Mouse (Mus musculus): Measurements from ENCODE around the gene Ube2h.
"Not testable (repeated sequence)": the region's sequence is repeated elsewhere in the genome, so short reads cannot be mapped to it uniquely, and the experiment has no call there.

Gene Ube2h

DNA sequence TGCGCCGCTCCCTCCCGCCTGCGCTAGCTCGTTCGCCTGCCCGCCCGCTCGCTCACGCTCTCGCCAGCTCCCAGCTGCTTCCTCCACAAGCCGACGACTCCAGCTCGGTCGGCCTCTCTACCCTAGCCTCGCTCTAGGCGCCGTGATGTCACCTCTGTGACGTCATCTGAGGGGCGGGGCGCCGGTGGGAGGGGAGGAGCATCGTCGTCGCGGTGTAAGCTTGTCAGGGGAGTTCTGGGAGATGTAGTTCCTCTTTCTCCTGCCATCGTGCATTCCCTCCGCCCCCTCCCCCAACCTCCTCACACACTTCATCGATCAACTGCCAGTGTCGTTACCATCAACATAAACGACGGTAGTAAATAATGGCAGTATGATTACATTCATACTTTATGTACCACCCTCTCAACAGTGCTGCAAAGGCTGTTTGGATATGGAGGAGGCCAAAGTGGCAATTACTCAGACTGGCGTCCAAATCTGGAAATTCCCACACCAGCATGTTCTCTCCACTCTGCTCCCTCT lies at the start of gene Ube2h:
Ube2h (minus strand) TSS at position 141 of the 519 bp plus-strand sequence.
- DNase-seq (ENCODE audit: low spot score in 2 of 2): peak; percentile 97 to 98

DNA sequence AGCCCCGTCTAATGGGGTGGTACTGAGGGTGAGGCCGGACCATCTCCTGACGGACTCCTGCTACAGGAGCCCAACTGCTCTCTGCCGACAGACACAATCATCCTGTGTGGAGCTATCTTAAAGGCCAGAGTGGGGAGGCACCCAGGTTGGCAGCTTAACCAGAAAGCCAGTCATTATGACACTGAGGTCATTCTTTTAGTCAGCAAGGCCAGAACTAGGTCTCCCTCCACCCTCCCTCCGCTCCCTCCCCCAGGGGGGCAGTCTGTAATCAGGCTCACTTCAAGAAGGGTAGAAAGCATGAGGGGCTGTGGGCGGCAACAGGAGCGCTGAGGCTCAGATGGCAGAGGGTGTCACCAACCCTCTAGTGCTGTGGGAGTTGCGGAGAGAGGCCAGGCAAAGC lies 49.3 kb upstream of the Ube2h start:
- no peak for DNase-seq (ENCODE audit: low spot score in 2 of 2)

DNA sequence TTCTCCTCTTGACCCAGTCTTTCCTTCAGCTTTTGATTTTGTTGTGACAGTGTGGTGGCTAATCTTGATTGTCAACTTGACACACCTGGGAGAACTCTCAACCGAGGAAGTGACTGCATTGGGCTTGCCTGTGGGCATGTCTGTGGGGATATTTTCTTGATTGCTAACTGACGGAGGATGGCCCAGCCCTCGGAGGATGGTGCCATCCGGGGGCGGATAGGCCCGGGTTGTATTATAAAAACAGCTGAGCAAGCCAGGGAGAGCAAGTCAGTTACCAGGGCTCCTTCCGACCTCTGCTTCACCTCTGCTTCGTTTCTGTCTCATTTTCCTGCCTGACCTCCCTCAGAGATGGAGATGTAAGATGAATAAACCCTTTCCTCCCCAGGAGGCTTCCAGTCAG lies 48.4 kb upstream of the Ube2h start:
- DNase-seq (ENCODE audit: low spot score in 2 of 2): no peak

DNA sequence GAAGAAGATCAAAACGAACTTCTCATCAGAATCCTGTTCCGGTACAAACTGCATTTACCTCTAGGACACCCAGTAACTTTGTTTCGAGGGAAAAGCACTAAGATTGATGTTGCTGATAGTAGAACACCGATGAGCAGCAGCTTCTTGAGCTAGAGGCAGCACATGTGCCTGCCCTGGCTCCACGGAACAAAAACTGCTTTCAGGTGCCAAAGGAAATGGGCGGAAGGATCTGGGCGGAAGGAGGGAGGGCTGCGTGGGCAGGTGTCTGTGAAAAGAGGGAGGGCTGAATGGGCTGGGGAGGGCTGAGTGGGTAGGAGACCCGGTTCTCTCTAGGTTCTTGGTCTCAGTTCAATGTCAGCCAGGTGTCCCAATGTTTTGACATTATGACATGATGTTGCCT lies 47.0 kb upstream of the Ube2h start:
- no peak for DNase-seq (ENCODE audit: low spot score in 2 of 2)

DNA sequence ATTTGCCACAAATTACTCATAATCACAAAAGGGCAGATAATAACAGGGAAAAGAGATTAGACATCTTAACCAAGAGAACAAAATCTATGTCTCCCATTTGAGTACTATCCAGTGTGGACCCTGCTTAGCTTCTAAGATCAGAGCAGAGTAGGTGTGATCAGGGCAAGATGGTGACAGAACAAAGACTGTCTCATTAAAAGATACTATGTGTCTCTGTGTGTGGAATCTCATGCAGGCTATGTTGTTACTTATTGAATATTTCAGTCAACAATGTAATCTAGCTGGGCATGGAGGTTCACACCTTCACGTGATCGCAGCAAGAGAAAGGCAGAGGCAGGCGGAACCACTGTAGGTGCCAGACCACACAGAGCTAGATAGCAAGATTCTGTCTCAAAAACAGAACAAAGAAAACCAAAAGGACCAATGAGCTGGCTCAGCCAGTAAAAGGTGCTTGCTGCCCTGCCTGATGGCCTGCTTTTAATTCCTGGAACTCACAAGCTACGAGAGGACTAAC lies 43.0 kb upstream of the Ube2h start:
- no peak for DNase-seq (ENCODE audit: low spot score in 2 of 2)

DNA sequence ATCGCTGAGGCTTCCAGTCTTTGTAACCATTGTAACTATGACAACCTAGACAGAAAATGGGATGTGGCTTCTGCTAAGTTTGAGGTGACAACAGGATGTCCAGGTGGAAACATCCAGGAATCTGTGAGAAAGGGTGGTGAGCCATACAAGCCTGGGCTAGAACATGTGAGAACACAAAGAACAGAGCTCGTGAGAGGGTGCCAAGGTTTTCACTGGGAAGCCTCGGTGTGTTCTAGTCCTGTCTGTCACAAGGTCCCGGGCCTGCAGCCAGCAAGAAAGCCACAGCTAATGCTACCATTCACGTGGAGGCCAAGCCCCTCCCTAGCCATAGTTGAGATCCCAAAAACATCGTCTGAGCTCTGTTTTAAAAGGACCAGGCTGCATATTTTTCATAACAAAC lies 42.4 kb upstream of the Ube2h start:
- DNase-seq (ENCODE audit: low spot score in 2 of 2): no peak

DNA sequence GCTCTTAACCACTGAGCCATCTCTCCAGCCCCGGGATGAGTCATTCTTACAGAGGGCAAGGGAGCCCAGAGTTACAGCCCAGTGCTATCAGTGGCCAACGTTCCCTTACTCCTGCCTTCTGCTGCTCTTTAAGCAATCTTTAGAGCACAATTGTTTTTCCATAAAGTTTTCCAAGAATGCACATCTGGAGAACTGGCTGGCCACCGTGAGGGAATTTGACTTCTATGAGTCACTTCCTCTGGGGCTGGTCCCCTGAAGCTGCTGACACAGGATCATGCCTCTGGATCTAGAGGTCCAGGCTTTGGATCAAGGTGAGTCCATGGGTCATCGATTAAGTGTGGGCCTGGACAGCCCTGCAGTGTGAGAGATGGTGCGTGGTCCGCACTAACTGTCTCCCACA lies 39.7 kb upstream of the Ube2h start:
- DNase-seq (ENCODE audit: low spot score in 2 of 2): no peak

DNA sequence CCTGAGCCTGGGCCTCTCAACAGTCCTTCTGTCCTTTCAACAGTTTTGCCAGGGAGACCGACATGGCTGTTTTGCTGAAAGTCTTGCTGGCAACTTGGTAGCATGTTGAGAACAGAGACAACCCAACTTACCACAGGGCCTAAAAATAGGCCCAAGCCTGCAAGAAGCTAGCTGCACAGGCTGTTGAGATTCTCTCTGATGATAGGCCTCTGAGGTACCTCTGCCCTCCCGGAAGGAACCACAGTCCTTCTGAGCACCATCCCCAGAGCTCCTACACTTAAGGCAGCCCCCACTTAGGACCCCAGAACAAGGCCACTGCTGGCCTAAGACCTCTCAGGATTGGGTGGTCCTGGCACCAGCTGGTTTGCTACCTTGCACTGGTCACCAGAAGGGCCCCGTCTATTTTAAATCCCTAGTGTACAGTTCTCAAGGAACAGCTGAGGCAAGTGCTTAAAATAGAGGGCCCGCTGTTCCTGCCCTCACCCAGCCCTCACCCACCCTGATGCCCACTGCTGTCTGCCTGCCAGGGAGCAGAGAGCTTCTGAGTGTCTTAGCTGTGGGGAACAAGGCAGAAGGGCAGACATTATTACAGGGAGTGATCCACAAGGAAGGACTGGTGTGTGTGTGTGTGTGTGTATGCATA lies 36.0 kb upstream of the Ube2h start:
- DNase-seq (ENCODE audit: low spot score in 2 of 2): no peak

DNA sequence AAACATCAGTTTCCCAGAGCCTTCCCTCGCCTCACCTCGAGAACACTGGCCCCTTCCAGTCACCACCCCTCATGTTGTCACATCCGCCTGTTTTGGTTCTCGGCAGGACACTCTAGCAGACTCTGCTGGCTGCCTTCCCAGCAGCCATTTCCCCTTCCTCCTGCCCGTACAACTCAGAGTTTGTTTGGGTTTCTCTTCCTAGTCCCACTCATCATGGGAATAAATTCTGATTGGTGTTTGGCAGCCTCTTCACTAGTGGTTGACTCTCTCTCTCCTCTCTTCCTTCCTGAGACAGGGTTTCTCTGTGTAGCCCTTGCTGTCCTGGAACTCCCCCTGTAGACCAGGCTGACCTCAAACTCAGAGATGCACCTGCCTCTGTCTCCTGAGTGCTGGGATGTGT lies 32.6 kb upstream of the Ube2h start:
- DNase-seq (ENCODE audit: low spot score in 2 of 2): peak in 1 of 2 experiments; percentile 25

DNA sequence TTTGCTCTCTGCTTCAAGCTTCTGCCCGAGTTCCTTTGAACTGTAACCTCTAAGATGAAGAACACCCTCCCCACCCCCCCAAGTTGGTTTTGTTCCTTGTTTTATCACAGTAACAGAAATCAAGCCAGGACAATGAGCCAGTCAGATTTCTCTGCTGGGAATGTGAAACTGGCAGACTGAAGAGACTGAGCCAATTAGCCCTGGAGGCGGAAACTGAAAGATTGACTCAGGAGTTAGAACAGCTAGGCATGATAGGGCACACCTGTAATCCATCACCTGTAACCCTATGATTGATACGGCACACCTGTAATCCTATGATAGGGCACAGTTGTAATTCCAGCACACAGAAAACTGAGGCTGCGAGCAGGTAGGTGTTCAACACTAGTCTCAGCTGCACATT lies 27.9 kb upstream of the Ube2h start:
- DNase-seq (ENCODE audit: low spot score in 2 of 2): no peak

DNA sequence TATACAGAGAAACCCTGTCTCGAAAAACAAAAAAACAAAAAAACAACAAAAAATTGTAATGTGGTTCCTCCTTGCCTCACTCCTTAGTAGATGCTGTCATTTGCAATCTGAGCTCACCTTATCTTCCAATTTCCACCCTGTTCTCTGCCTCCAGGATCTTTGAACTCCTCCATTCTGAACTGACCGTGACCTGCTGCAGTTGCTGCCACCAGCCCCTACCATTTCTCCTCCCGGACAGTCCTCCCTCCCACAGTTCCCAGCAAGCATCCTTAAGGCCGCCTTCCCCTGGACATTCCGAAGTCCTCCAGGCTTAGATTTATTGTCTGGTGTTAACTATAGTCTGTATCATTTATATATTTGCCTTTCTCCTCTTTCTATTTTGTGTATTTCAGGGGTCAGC lies 26.4 kb upstream of the Ube2h start:
- no peak for DNase-seq (ENCODE audit: low spot score in 2 of 2)

DNA sequence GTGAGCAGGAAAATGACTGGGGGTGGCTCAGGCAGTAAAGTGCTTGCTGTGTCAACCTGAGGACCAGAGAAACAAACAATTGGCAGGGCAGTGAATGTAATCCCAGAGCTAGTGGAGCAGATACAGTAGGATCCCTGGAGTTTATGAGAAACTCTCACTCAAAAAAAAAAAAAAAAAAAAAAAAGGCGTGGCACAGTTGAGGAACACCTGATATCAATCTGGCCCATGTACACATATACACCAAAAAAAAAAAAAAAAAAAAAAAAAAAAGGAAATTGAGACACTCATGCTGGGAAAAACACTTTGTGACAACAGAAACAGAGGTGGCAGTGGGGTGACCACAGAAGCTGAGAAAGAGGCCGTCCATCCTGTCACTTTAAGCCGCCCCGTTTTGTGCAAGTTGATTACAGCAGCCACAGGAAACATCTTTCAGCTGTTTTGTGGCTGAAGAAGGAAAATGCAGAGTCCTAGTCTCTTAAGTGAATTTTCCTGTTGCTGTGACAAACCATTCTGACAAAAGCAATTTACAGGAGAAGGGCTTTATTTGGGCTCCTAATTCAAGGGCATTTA lies 21.7 kb upstream of the Ube2h start:
- no peak for DNase-seq (ENCODE audit: low spot score in 2 of 2)

DNA sequence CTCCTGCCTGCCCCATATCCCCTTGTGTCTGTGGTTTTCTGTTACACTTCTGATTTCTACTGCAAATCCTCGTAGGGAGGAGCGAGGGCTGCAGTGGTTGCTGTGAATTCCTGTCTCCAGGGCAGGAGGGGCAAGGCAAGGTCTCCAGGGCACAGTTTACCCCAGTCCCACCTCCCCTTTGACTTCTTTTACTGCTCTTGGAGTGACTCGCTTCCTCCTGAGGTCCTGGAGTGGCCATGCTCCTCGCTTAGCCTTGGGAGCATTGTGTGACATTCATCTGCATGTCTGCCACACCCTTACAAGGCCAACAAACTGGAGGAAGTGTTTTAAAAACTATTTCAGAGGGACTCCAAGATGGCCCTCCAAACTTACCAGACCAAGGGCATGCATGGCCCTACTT lies 16.7 kb upstream of the Ube2h start:
- no peak for DNase-seq (ENCODE audit: low spot score in 2 of 2)

DNA sequence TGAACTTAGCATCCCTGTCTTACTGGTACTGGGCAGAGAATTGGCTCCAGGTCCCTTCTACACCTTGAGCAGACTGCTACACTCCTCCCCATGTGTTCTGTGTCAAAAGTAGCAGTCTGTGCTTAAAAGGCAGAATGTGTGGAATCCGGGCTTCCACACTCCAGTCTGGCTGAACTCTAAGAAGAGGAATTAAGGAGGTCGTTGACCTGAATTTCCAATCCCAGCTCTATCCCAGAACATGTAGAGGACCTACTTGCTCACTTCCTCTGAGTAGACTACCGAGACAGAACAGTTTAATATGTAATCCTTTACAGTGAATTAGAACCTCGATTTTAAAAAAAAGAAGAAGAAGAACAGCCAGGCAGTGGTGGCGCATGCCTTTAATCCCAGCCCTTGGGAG lies 14.9 kb upstream of the Ube2h start:
- no peak for DNase-seq (ENCODE audit: low spot score in 2 of 2)

DNA sequence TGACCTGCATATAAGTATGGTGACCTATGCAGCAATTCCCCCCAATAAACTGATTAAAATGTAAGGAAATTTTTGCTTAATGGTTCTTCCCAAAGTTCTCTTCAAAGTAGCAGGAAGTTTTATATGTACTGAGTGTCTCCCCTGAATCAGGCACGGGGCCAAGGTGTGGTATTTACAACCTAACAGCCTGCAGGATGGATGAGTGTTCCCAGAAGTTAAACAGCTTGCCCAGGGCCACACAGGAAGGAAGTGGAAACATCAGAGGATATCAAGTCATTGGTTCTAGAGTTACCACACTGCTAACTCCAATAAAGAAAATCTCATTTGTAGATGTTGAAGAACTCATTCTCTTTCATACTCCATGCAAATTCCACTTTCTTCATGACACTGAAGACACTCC lies 7.7 kb upstream of the Ube2h start:
- no peak for DNase-seq (ENCODE audit: low spot score in 2 of 2)

DNA sequence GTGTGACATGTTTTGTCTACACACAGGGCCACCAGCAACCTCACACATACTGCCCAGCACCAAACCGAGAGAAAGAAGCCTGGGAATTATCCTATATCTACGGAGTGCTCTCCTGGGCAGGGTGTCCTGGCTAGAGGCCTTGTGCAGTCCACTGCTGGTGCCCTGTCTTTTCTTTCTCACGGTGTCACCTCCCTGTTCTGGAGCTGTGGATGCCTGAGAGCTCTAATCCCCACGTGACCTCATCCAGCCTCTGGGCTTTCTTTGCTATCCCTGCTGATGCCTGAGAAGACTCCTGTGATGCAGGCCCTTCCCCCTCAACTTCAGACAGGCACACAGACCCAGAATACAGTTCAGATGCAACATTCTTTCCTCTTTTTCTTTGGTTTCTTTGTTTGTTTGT lies 4.4 kb upstream of the Ube2h start:
- no peak for DNase-seq (ENCODE audit: low spot score in 2 of 2)

DNA sequence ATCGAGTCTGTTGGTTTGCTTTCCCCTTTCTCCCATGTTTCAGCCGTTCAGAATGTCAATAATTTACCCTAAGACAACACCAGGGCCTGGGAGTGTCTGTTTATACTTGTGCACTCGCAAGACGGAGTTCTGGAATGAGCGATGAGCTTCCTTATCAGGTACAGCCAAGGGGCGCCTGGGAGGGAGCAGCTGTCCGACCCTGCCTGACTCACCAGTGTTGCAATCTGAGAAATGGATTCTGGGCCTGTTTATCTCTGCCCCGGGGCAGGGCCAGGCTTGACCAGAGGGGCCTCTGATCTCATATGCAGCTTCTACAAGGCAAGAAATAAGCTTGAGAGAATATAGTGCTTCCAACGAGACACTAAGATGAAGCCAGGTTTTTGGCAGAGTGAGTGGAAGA lies 3.4 kb upstream of the Ube2h start:
- no peak for DNase-seq (ENCODE audit: low spot score in 2 of 2)

DNA sequence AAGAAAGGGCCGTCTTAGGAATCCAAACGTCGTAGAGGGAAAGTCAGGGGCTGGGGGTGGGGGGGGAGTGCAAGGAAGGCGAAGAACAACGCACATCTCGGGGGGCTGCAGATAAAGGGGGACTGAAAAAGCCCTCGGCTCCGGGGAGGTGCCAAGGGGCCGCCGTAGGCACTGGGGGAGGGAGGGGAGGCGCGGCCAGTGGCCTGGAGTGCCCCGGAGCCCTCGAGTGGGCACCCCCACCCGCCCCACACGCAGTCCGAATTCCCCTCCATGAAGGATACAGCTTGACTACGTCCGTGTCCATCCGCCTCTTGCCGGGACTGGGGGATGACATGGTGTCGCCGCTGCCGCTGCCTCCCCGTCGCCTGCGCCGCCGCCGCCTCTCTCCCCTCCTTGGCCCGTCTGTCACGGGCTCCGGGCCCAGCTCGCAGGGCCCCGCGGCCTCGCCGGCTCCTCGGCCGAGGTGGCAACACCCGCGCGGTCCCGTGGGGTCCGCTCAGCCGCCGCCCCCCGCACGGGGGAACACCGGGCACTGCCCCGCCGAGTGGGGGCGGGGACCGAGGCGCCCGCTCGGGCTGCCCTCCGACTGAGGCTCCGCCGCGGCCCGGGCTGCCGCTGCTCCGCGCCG lies 454 bp downstream of the Ube2h start:
- DNase-seq (ENCODE audit: low spot score in 2 of 2): not testable (repeated sequence)

DNA sequence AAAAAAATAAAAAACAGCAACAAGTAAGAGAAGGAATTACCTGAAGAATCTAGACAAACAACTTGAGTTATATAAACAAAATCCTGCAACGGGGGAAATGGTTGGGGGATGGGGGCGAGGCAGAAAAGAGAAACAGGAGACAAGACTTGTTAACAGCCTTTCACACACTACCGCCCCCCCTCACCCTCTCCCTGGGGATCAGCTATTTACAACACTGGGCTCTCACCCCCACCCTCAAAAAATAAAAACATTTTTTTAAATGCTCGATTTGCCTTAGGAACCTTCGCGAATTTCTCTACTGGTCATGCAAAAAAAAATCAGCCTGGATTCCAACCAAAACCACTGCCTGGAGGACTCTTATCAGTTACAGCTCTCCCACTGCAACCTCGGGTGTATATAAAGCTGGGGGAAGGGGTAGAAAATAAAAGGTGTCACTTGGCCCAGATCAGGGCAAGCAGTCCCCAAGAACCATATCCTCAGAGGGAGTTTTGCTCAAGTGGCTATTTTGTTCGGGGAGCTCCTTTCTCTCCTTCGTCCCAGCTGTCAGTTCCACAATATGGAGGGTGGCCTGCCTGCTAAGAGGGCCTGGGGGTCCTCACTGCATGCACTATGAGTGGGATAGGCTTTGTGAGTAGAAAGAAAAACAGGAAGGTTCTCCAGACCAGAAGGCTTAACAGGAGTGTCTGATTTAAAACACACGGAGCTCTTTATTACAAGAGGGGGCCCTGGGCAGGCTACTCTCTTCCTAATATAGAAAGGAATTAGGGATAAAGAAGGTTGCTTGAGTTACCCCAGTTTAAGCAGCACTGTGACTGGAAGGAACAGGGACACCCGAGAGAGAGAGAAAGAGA lies 1.3 kb downstream of the Ube2h start:
- no peak for DNase-seq (ENCODE audit: low spot score in 2 of 2)

DNA sequence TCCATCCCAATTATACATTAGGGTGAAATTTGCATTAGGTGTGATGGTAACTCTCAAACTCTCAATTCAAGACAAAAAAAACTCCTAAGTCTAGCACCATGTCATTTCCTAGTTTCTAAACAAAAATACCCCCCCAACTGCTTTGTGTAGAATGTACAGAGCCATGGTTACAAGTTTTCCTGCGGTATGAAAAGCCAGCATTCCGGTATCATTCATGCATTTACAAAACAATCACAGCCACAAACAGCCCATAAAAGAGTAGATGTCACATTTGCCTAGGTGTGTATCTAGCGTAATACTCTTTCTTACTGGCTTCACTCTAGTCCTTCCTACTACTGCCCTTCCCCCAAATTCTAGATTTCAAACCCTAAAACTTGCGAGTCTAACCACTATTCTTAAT lies 2.2 kb downstream of the Ube2h start:
- no peak for DNase-seq (ENCODE audit: low spot score in 2 of 2)

DNA sequence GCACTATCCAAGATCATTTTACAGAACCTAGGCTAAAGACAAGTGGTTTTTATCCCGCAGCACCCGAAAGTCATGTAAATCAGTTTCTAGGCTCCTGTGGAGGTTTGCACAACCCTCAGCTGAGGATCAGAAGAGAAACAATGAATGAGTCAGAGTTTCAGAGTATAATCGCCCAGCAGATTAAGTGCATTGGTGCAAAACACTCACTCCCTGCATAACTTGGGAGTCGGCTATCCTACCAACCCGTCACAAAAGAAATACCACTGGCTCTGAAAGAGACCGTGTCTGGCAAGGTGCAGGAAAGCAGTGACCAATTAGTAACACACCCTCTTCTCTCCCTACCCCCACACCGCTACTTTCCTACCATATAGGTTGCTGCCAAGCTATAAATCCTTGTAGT lies 3.4 kb downstream of the Ube2h start:
- no peak for DNase-seq (ENCODE audit: low spot score in 2 of 2)

DNA sequence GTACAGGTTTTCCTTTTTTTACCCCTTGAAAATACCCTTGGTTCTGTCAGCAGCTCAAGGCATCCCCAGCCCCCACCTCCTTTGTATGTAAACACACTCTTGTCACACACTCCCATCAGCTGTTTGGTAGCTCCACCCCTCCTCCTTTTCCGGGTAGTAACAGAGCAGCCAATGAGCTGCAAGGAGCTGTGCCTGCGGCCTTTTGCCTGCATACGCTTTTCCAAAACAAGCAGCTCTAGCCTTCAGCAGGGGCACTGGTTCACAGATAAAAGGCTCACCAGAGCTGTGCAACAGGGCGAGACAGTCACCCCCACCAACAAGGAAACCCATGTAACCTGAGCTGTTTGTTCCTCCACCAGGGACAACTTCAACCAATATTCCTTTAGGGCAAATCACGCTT lies 4.0 kb downstream of the Ube2h start:
- peak; percentile 57 to 79 for DNase-seq (ENCODE audit: low spot score in 2 of 2)
